Mouse (Mus musculus) stomach, embryonic 16.5 days (tissue): ENCODE results near the gene Cdk6. TPM values are rescaled to one million over a fixed set of nuclear protein-coding genes. Genes with fewer than 3 reads are reported as not detected.

Experiments used
- ATAC-seq: fragments of 200-750 bp; cut with Nextera tagmentation; 2 replicates; pipeline ENCODE4 v1.8.0; 2017; ENCODE audit warnings: moderate number of reproducible peaks, moderate TSS enrichment; ENCODE audit not compliant: insufficient read depth, low FRiP score
- H3K27ac ChIP-seq: fragments of 300-500 bp; sonication (generic); 2 replicates; pipeline ENCODE4 v1.5.1; 2014; ENCODE audit warnings: low read length
- H3K27me3 ChIP-seq: fragments of 300-500 bp; sonication (generic); 2 replicates; pipeline ENCODE4 v1.6.1; 2014; ENCODE audit warnings: low read length, control low read depth, mixed read lengths; ENCODE audit not compliant: control insufficient read depth, insufficient read depth
- H3K36me3 ChIP-seq: fragments of 300-500 bp; sonication (generic); 2 replicates; pipeline ENCODE4 v1.6.1; 2014; ENCODE audit warnings: low read length; ENCODE audit not compliant: control insufficient read depth, insufficient read depth
- H3K4me1 ChIP-seq: fragments of 300-500 bp; sonication (generic); 2 replicates; pipeline ENCODE4 v1.6.1; 2014; ENCODE audit warnings: low read length, control low read depth, mixed read lengths; ENCODE audit not compliant: control insufficient read depth, insufficient read depth
- H3K4me2 ChIP-seq: fragments of 300-500 bp; sonication (generic); 2 replicates; pipeline ENCODE4 v1.6.1; 2014; ENCODE audit warnings: low read depth, low read length, mixed read lengths
- H3K4me3 ChIP-seq: fragments of 300-500 bp; sonication (generic); replicated peaks from 2 replicates; pipeline ENCODE4 v1.5.1; 2014; ENCODE audit warnings: mild to moderate bottlenecking, low read length
- H3K9ac ChIP-seq: fragments of 300-500 bp; sonication (generic); 2 replicates; pipeline ENCODE4 v1.6.1; 2014; ENCODE audit warnings: low read length
- H3K9me3 ChIP-seq: fragments of 300-500 bp; sonication (generic); replicated peaks from 2 replicates; pipeline ENCODE4 v1.6.1; 2016; ENCODE audit warnings: low read length, control low read depth; ENCODE audit not compliant: control insufficient read depth
- WGBS: fragments of 180-500 bp; shearing (Covaris S2); extraction: QIAGEN DNeasy Blood & Tissue Kit; methylation state at CpG from one replicate; pipeline ENCODE4 v1.1.7; 2014; 5-methylcytosine and 5-hydroxymethylcytosine counted together
- polyA plus RNA-seq: library from polyadenylated mRNA; unstranded; fragments of >200 nt; fragmentation: Nextera tagmentation; extraction: Ambion mirVana; gene quantifications from 2 replicates; pipeline ENCODE4 v1.2.1, GENCODE M21; 2015

The Cdk6 gene
- polyA plus RNA-seq, 1 experiment from 2014 or later = 25.9 TPM

DNA sequence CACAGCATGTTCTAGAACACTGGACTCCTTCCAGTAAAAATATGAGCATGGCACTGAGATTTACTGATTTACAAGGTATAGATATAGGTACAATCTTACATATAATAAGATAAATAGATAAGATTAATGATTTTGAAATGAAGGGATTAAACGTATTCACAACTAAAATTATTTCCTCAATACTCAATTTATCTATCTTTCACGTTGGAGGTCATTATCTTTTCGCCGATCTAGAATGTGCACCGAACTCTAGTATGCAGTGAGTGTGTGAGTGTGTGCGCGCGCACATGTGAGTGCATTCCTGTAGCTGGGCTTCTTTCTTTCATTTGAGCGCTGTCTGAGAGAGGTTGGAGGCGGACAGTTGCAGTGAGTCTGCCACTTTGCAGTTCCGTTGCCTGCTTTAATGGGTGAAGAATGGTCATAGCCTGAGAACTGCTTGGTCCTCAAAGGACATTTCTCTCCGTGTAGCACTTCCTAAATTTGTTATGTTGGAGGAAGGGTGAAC lies 13.8 kb downstream of the Cdk6 start:
- Histone ChIP-seq H3K27ac (no peak overlapping the region), H3K4me2 (no peak overlapping the region), H3K27me3 (no peaks in the 10 kb centered on the region), H3K4me3 (no peak overlapping the region), H3K9me3 (no peaks in the 10 kb centered on the region), H3K36me3 (no peaks in the 10 kb centered on the region), H3K4me1 (peaks cover 7% of the 10 kb centered on the region), H3K9ac (no peak overlapping the region)
- no peak for ATAC-seq
- WGBS = 87% methylated on average over 12 of the region's 12 CpGs

DNA sequence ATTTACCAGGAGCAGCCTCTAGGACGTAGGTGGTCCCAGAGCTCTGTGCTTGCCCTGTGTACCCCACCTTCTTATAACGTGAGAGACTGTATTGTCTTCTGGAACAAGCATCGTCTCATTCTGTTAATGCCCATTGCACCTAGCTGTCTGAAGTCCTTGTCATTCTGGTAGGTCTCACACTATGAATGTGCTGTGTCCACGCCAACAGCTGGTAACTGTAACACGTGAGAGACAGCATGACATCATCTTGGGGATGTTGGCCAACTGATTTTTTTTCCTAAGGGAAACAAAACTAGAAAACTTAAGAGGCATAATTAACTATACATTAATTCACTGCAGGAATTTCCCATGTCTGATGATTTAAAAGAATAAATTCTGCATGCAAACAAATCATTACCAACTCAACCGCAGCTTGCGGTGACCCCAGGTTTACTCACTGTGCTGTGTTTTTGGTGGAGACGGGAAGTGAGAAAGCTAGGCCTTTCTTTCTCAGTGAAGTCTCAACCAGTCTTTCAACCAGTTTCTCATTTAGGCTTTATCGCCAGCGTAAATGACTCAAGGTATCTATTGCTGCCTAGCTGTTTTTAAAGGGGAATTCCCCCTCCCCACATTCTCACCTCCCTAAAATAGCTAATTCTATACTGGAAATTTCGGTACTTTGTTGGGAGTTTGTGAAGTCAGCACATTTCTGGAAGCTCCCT lies 14.4 kb downstream of the Cdk6 start:
- H3K4me3 ChIP-seq = no peak overlapping the region
- H3K27ac ChIP-seq = no peak overlapping the region
- H3K4me1 ChIP-seq = peaks cover 7% of the 10 kb centered on the region
- no peaks in the 10 kb centered on the region for H3K9me3 ChIP-seq
- ATAC-seq = no peak
- no peak overlapping the region for H3K9ac ChIP-seq
- 71% methylated on average over 11 of the region's 11 CpGs for WGBS
- H3K4me2 ChIP-seq = no peak overlapping the region
- H3K27me3 ChIP-seq = no peaks in the 10 kb centered on the region
- H3K36me3 ChIP-seq = no peaks in the 10 kb centered on the region

DNA sequence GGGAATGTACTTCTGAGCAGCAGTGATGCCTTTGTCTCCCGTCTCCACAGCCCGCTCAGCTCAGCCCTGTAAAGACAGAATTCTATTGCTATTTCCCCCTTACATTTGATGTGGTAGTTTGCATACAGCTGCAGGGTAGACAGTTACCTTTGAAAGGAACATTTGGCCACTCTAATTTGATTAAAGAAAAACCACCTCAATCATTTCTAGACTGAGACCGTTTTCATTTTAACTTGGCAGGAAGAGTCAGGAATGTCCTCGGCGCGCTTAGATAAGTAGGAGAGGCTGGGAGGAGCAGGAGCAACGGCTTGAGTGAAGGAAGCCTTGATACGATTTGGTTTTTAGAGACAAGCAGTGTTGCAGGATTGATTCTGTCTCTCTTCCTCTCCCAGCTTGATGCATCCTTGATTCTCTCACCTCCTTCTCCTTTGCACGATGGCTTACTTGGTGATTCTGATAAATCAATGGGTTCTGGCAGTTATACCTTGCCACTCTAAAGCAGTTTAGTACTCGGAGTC lies 15.0 kb downstream of the Cdk6 start:
- Histone ChIP-seq H3K27ac (no peak overlapping the region), H3K36me3 (no peaks in the 10 kb centered on the region), H3K4me3 (no peak overlapping the region), H3K9me3 (no peaks in the 10 kb centered on the region), H3K4me2 (no peak overlapping the region), H3K9ac (no peak overlapping the region), H3K4me1 (peaks cover 7% of the 10 kb centered on the region), H3K27me3 (no peaks in the 10 kb centered on the region)
- WGBS = 80% methylated on average over 10 of the region's 10 CpGs
- no peak for ATAC-seq

DNA sequence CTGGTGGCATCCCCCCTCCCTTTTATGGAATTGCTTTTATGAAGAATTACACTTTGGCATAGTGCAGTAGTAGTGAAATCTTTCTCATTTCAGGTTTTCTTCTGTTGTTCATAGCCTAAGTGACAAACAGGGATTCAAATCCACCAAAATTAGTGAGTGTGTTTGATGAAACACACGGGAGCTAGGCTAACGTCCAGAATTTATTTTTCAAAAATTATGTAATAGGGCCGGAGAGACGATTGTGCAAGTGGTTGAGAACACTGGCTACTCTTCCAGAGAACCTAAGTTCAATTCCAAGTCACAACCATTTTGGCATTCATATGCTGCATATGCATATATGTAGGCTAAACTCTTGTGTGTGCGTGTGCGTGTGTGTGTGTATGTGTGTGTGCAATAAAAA lies 16.2 kb downstream of the Cdk6 start:
- 90% methylated on average over 6 of the region's 6 CpGs for WGBS
- H3K9me3 ChIP-seq = no peaks in the 10 kb centered on the region
- no peaks in the 10 kb centered on the region for H3K36me3 ChIP-seq
- H3K4me2 ChIP-seq = no peak overlapping the region
- H3K27me3 ChIP-seq = no peaks in the 10 kb centered on the region
- no peak overlapping the region for H3K27ac ChIP-seq
- no peak for ATAC-seq
- no peak overlapping the region for H3K9ac ChIP-seq
- peaks cover 7% of the 10 kb centered on the region for H3K4me1 ChIP-seq
- H3K4me3 ChIP-seq = no peak overlapping the region

DNA sequence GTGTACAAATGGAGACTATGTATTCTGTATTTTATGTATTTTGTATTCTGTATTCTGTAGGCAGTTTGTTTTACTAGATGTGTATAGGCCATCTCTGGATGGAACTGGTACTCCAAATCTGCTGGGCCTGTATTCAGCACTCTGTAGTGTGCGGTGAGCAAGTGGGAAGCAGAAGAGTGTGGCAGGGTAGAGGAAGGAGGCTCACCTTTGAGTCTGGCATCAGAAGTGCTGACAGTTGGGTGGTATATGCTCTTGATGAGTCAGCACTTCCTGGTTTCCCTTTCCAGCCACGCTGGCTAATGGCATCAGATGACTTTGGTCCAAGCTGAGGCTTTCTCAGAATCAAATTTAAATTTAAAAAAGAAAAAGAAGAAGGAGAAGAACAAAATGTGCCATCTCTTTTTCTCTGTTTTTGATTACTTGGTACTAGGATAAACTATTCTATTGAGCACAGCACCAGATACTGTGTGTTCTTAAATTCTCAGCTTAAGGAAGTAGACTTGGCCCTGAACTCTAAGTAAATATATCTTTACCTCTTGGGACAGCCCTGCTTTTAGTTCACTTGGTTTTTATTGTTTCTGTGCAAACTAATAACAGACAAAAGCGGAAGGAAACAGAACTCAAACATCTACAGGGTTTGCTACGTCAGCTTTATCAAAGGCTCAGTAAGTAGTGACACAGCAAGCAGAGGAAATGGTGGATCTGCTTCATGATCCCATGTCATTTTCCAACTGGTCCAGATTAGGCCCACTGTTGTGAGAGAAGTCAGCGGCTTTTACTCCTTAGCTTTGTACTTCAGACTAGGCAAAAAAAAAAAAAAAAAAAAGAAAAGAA lies 17.6 kb downstream of the Cdk6 start:
- ATAC-seq = no peak
- Histone ChIP-seq H3K27me3 (no peaks in the 10 kb centered on the region), H3K9ac (no peak overlapping the region), H3K4me1 (peaks cover 11% of the 10 kb centered on the region), H3K9me3 (no peaks in the 10 kb centered on the region), H3K36me3 (no peaks in the 10 kb centered on the region), H3K27ac (no peak overlapping the region), H3K4me3 (no peak overlapping the region), H3K4me2 (no peak overlapping the region)
- 73% methylated on average over 5 of the region's 5 CpGs for WGBS

DNA sequence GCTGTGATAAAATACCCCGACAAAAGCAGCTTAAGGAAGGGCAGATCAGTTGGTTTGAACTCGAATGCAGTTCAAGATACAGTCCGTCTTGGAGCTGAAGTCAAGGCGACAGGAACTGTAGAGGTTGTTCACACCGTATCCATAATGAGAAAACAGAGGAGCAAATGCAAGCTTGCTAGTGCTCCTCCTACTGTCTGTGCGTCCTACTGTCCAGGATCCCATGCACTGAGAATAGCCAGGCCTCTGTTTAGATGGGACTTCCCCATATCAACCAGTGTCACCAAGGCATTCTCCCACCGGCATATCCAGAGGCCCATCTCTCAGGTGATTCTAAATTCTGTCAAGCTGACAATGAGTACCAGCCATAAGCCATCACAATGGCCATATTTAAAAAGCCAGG lies 18.6 kb downstream of the Cdk6 start:
- no peaks in the 10 kb centered on the region for H3K27me3 ChIP-seq
- H3K4me1 ChIP-seq = peaks cover 12% of the 10 kb centered on the region
- 80% methylated on average over 7 of the region's 7 CpGs for WGBS
- no peaks in the 10 kb centered on the region for H3K36me3 ChIP-seq
- no peak overlapping the region for H3K4me2 ChIP-seq
- no peaks in the 10 kb centered on the region for H3K9me3 ChIP-seq
- H3K4me3 ChIP-seq = no peak overlapping the region
- no peak for ATAC-seq
- no peak overlapping the region for H3K27ac ChIP-seq
- H3K9ac ChIP-seq = no peak overlapping the region

DNA sequence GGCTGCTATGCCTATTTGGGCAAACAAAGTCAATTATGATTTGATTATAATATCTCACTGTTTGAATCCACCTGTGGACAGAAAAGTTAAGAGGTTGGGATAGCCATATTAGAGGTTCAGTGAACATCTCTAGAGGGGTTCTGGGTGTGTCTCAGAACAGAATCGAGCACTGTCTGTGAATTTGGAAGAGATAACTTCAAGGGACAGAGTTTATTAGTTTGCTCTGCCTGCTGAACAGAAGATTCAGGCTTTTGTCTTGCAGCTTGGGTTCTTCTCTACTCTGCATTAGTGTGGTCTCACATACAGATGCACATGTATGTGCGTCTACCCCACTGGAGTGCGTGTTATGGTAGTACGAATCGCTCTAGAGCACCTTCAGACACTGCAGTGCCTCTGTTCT lies 20.0 kb downstream of the Cdk6 start:
- Histone ChIP-seq H3K9me3 (no peaks in the 10 kb centered on the region), H3K9ac (no peak overlapping the region), H3K36me3 (no peaks in the 10 kb centered on the region), H3K27ac (no peak overlapping the region), H3K4me3 (no peak overlapping the region), H3K4me1 (peaks cover 8% of the 10 kb centered on the region; the same call in 1 of the 2 replicates), H3K27me3 (no peaks in the 10 kb centered on the region), H3K4me2 (no peak overlapping the region)
- WGBS = 95% methylated on average over 5 of the region's 5 CpGs
- ATAC-seq = no peak

DNA sequence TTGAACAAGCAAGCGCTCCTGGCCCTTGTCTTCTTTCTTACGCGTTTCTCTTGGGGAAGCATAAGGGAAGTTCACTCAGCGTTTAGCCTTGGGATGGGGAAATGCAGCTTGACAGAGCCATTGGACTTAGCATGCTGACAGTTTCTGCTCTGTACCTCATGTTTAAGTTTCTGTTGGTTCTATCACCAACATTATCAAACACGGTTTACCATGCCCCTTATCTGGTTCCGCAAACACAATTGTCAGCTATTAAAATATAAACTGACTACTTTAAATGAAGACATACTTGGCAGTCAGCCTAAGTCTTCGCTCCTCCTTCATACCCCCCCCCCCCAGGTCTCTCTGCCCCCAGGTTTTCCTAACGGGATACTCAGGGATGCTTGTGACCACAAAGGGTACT lies 20.8 kb downstream of the Cdk6 start:
- Histone ChIP-seq H3K4me2 (no peak overlapping the region), H3K4me3 (no peak overlapping the region), H3K9me3 (no peaks in the 10 kb centered on the region), H3K9ac (no peak overlapping the region), H3K36me3 (no peaks in the 10 kb centered on the region), H3K27ac (no peak overlapping the region), H3K27me3 (no peaks in the 10 kb centered on the region), H3K4me1 (peaks cover 6% of the 10 kb centered on the region; the same call in 1 of the 2 replicates)
- 64% methylated on average over 8 of the region's 8 CpGs for WGBS
- ATAC-seq = no peak
